ENCODE assay signal across 30 mouse cellular contexts in the genomic region with DNA sequence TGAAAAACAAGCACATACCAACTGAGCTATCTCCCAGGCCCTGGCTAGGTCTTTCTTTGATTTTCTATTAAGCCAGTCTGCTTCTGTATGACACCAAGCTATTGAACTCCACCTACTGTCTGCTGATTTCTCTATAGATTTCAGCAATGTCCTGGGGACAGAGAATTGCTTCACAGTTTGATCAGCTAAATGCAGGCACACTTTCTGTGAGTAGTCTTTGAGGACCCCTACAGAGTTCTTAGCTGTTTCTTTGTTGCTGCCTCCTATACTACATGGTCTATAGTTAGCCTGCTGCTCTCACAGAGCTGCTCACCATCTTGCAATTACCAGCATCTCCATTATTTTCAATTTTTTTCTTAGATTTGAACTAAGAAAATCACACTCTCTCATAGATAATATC. TPM values are rescaled to one million over a fixed set of nuclear protein-coding genes. Genes with fewer than 3 reads are reported as not detected.
A peak's percentile ranks its signal among the peaks of the same experiment; 100 is the strongest.
DNase-seq lines count a peak whose midpoint lies in the region; ATAC-seq and TF ChIP-seq lines count a peak whose summit lies in the region.
"Had no signal": no experiment of that assay in that cellular context is flagged by ENCODE, and none has a peak within 500 bp of the region (broad histone marks: within the 10 kb centered on the region; RNA-seq: fewer than 3 reads in every experiment).

No protein-coding gene starts in this region.

- H3K36me3 ChIP-seq in forebrain, embryonic 11.5 days (ENCODE audit: control insufficient read depth, insufficient read depth, low read length) = no peaks in the 10 kb centered on the region
- H3K36me3 ChIP-seq in forebrain, postnatal 0 days (ENCODE audit: insufficient read depth) = no peaks in the 10 kb centered on the region
- H3K36me3 ChIP-seq in forebrain, embryonic 15.5 days = no peaks in the 10 kb centered on the region
- H3K36me3 ChIP-seq in liver, embryonic 11.5 days (ENCODE audit: control insufficient read depth, insufficient read depth, low read length) = no peaks in the 10 kb centered on the region
- H3K36me3 ChIP-seq: embryonic facial prominence, embryonic 12.5 days; embryonic facial prominence, embryonic 15.5 days; hindbrain, embryonic 10.5 days; hindbrain, embryonic 13.5 days; intestine, embryonic 15.5 days had no signal

- H3K9me3 ChIP-seq in forebrain, embryonic 11.5 days (ENCODE audit: control insufficient read depth, low read length) = no peaks in the 10 kb centered on the region
- no peaks in the 10 kb centered on the region for H3K9me3 ChIP-seq in forebrain, postnatal 0 days (ENCODE audit: low read length)
- no peaks in the 10 kb centered on the region for H3K9me3 ChIP-seq in forebrain, embryonic 15.5 days
- H3K9me3 ChIP-seq in liver, embryonic 11.5 days (ENCODE audit: control insufficient read depth, low read length) = no peaks in the 10 kb centered on the region
- H3K9me3 ChIP-seq: embryonic facial prominence, embryonic 12.5 days; embryonic facial prominence, embryonic 15.5 days; hindbrain, embryonic 10.5 days; hindbrain, embryonic 13.5 days; intestine, embryonic 15.5 days had no signal

- H3K9ac ChIP-seq in forebrain, embryonic 11.5 days (ENCODE audit: low read length) = no peak overlapping the region
- no peak overlapping the region for H3K9ac ChIP-seq in forebrain, postnatal 0 days
- no peak overlapping the region for H3K9ac ChIP-seq in forebrain, embryonic 15.5 days (replicated peaks)
- H3K9ac ChIP-seq in liver, embryonic 11.5 days (ENCODE audit: low read depth, low read length) = no peak overlapping the region
- H3K9ac ChIP-seq: embryonic facial prominence, embryonic 12.5 days; embryonic facial prominence, embryonic 15.5 days; hindbrain, embryonic 13.5 days; intestine, embryonic 15.5 days had no signal

- no peaks in the 10 kb centered on the region for H3K27me3 ChIP-seq in forebrain, embryonic 11.5 days (ENCODE audit: control insufficient read depth, insufficient read depth, low read length)
- no peaks in the 10 kb centered on the region for H3K27me3 ChIP-seq in forebrain, postnatal 0 days (ENCODE audit: insufficient read depth, low read length)
- no peaks in the 10 kb centered on the region for H3K27me3 ChIP-seq in forebrain, embryonic 15.5 days
- H3K27me3 ChIP-seq in liver, embryonic 11.5 days (replicated peaks; ENCODE audit: control insufficient read depth, insufficient read depth, low read length) = no peaks in the 10 kb centered on the region
- H3K27me3 ChIP-seq: embryonic facial prominence, embryonic 12.5 days; embryonic facial prominence, embryonic 15.5 days; hindbrain, embryonic 13.5 days; intestine, embryonic 15.5 days had no signal

- H3K4me3 ChIP-seq in forebrain, embryonic 11.5 days (ENCODE audit: low read depth, low read length) = no peak overlapping the region
- no peak overlapping the region for H3K4me3 ChIP-seq in forebrain, postnatal 0 days (ENCODE audit: low read depth, low read length)
- H3K4me3 ChIP-seq in forebrain, embryonic 15.5 days = no peak overlapping the region
- H3K4me3 ChIP-seq in liver, embryonic 11.5 days (ENCODE audit: low read depth, low read length) = no peak overlapping the region
- H3K4me3 ChIP-seq: embryonic facial prominence, embryonic 12.5 days; embryonic facial prominence, embryonic 15.5 days; hindbrain, embryonic 10.5 days; hindbrain, embryonic 13.5 days; intestine, embryonic 15.5 days had no signal

- DNase-seq in forebrain, embryonic 11.5 days (ENCODE audit: low spot score) = no peak
- no peak for DNase-seq in forebrain, postnatal 0 days
- DNase-seq in heart, adult 11 months = peak; percentile 65
- no peak for DNase-seq in heart, postnatal 10 days
- DNase-seq in R1 (ENCODE audit: low read depth, low spot score) = peak; percentile 1
- no peak for DNase-seq in liver, embryonic 11.5 days (ENCODE audit: low spot score)
- DNase-seq: adrenal gland, postnatal 10 days; adrenal gland, postnatal 36 days; cerebellum, adult 11 months; cerebellum, adult 2 months; cerebellum, adult 9-11 months; cerebellum, postnatal 25 days; gastrocnemius, postnatal 10 days; gastrocnemius, postnatal 36 days; heart, postnatal 36 days had no signal

- H3K4me2 ChIP-seq in forebrain, embryonic 11.5 days (ENCODE audit: low read depth, low read length, severe bottlenecking) = no peak overlapping the region
- H3K4me2 ChIP-seq in forebrain, postnatal 0 days (ENCODE audit: low read depth) = no peak overlapping the region
- no peak overlapping the region for H3K4me2 ChIP-seq in forebrain, embryonic 15.5 days (replicated peaks)
- H3K4me2 ChIP-seq in liver, embryonic 11.5 days = no peak overlapping the region
- H3K4me2 ChIP-seq: embryonic facial prominence, embryonic 12.5 days; embryonic facial prominence, embryonic 15.5 days; heart, embryonic 11.5 days; hindbrain, embryonic 13.5 days; intestine, embryonic 15.5 days had no signal

- ATAC-seq in forebrain, embryonic 11.5 days (replicated peaks; ENCODE audit: low FRiP score) = peak; percentile 56
- ATAC-seq in forebrain, postnatal 0 days = no peak
- ATAC-seq in forebrain, embryonic 15.5 days (replicated peaks) = 0 out of 2 replicates have a peak, but pooled peaks have one; percentile 53
- no peak for ATAC-seq in liver, embryonic 11.5 days (replicated peaks; ENCODE audit: low FRiP score)
- ATAC-seq: hindbrain, embryonic 16.5 days; intestine, embryonic 15.5 days had no signal

- TF ChIP-seq CTCF in forebrain, postnatal 0 days (IDR thresholded peaks at IDR 0.05; ENCODE audit: low read depth) = no peak

- H3K4me1 ChIP-seq in forebrain, embryonic 11.5 days (replicated peaks; ENCODE audit: control insufficient read depth, insufficient read depth, low read length) = no peaks in the 10 kb centered on the region
- peaks cover under 1% of the 10 kb centered on the region; the same call in 1 of the 2 replicates for H3K4me1 ChIP-seq in forebrain, postnatal 0 days (ENCODE audit: insufficient read depth)
- peaks cover under 1% of the 10 kb centered on the region; the same call in 1 of the 2 replicates for H3K4me1 ChIP-seq in forebrain, embryonic 15.5 days
- no peaks in the 10 kb centered on the region for H3K4me1 ChIP-seq in liver, embryonic 11.5 days (replicated peaks; ENCODE audit: control insufficient read depth, insufficient read depth, low read length)
- H3K4me1 ChIP-seq: embryonic facial prominence, embryonic 12.5 days; embryonic facial prominence, embryonic 15.5 days; hindbrain, embryonic 10.5 days; hindbrain, embryonic 13.5 days; intestine, embryonic 15.5 days had no signal

- H3K27ac ChIP-seq in forebrain, embryonic 11.5 days (ENCODE audit: low read depth, low read length) = no peak overlapping the region
- H3K27ac ChIP-seq in forebrain, postnatal 0 days (ENCODE audit: low read depth, low read length) = no peak overlapping the region
- H3K27ac ChIP-seq in forebrain, embryonic 15.5 days (replicated peaks) = no peak overlapping the region
- H3K27ac ChIP-seq in liver, embryonic 11.5 days (ENCODE audit: low read depth, low read length) = no peak overlapping the region
- H3K27ac ChIP-seq: embryonic facial prominence, embryonic 12.5 days; embryonic facial prominence, embryonic 15.5 days; hindbrain, embryonic 10.5 days; hindbrain, embryonic 13.5 days; intestine, embryonic 15.5 days had no signal

- intact Hi-C loops in heart, postnatal 10 days (cut with DNase I) = no loop called here

RNA-seq across cellular contexts. Expression of a gene that starts 28.3 kb away (rescaled TPM):
- 0.15 TPM in 1 of 2 replicates, not detected in the other for polyA plus RNA-seq in forebrain, embryonic 11.5 days (2014; fragmentation: Nextera tagmentation; extraction: Ambion mirVana)
- 0.38 TPM in 1 of 2 replicates, not detected in the other for total RNA-seq in forebrain, postnatal 0 days (2014; rRNA removed)
- polyA plus RNA-seq in forebrain, postnatal 0 days (2015; fragmentation: Nextera tagmentation; extraction: Ambion mirVana) = not detected in 2 replicates
- total RNA-seq in heart, postnatal 10 days (2021) = not detected
- 0.17 TPM in 1 of 2 replicates, not detected in the other for polyA plus RNA-seq in forebrain, embryonic 15.5 days (2015; fragmentation: Nextera tagmentation; extraction: Ambion mirVana)
- polyA plus RNA-seq in liver, embryonic 11.5 days (2014; fragmentation: Nextera tagmentation; extraction: Ambion mirVana) = 0.06 TPM in 1 of 2 replicates, not detected in the other
- total RNA-seq: adrenal gland, adult 18-20 months; adrenal gland, postnatal 10 days; adrenal gland, postnatal 36 days; common myeloid progenitor, adult 5-6 weeks; gastrocnemius, adult 18-20 months; gastrocnemius, postnatal 10 days; gastrocnemius, postnatal 36 days; granulocyte monocyte progenitor cell, adult 5-6 weeks; heart, adult 8-10 months; heart, postnatal 36 days had no signal
- polyA plus RNA-seq: cerebellum, adult 2 months; embryonic facial prominence, embryonic 12.5 days; heart, embryonic 11.5 days; heart, embryonic 14.5 days; heart, postnatal 0 days; hindbrain, embryonic 10.5 days; hindbrain, embryonic 13.5 days; intestine, embryonic 15.5 days had no signal

Comparison
In these comparisons a context has a peak if more than half of its experiments do, and no peak if none do; other contexts are left out.
1. ATAC-seq: peak in forebrain, embryonic 11.5 days (single experiment) and forebrain, embryonic 15.5 days (single experiment); none in forebrain, postnatal 0 days (single experiment) and liver, embryonic 11.5 days (single experiment).
2. DNase-seq: peak in heart, adult 11 months (single experiment) and R1 (single experiment); none in forebrain, embryonic 11.5 days (single experiment), forebrain, postnatal 0 days (single experiment), heart, postnatal 10 days (0 of 2) and liver, embryonic 11.5 days (single experiment).